Mouse (Mus musculus): ENCODE data around the gene Scyl1.
"Not testable (repeated sequence)": the region's sequence is repeated elsewhere in the genome, so short reads cannot be mapped to it uniquely, and the experiment has no call there.

Scyl1 gene

GRCm38 (mm10) chr19:5770925-5771860 is at the start of gene Scyl1:
Gene Scyl1 (minus strand): TSS chr19:5771419.
- in situ Hi-C loops (cut with MboI; ENCODE audit: low sequenced_read_pairs), result no loop called here

- in situ Hi-C loops (cut with MboI; ENCODE audit: low sequenced_read_pairs), result no loop called here
These were observed 48.3 kb upstream of the Scyl1 start for GRCm38 (mm10) chr19:5819549-5819948.

GRCm38 (mm10) chr19:5818590-5818977 is 47.4 kb upstream of the Scyl1 start:
- in situ Hi-C loops (cut with MboI; ENCODE audit: low sequenced_read_pairs), result no loop called here

- in situ Hi-C loops (cut with MboI; ENCODE audit: low sequenced_read_pairs), result no loop called here
These were observed 46.7 kb upstream of the Scyl1 start for GRCm38 (mm10) chr19:5817703-5818589.

- in situ Hi-C loops (cut with MboI; ENCODE audit: low sequenced_read_pairs), result no loop called here
These were observed 44.7 kb upstream of the Scyl1 start for GRCm38 (mm10) chr19:5815928-5816327.

GRCm38 (mm10) chr19:5815010-5815409 is 43.8 kb upstream of the Scyl1 start:
- in situ Hi-C loops (cut with MboI; ENCODE audit: low sequenced_read_pairs), result no loop called here

GRCm38 (mm10) chr19:5814048-5814447 is 42.8 kb upstream of the Scyl1 start:
- in situ Hi-C loops (cut with MboI; ENCODE audit: low sequenced_read_pairs), result not testable (repeated sequence)

- in situ Hi-C loops (cut with MboI; ENCODE audit: low sequenced_read_pairs), result no loop called here
These were observed 42.3 kb upstream of the Scyl1 start for GRCm38 (mm10) chr19:5813567-5813966.

GRCm38 (mm10) chr19:5811771-5812504 is 40.7 kb upstream of the Scyl1 start:
- in situ Hi-C loops (cut with MboI; ENCODE audit: low sequenced_read_pairs), result no loop called here

GRCm38 (mm10) chr19:5810840-5811563 is 39.8 kb upstream of the Scyl1 start:
- in situ Hi-C loops (cut with MboI; ENCODE audit: low sequenced_read_pairs), result no loop called here

- in situ Hi-C loops (cut with MboI; ENCODE audit: low sequenced_read_pairs), result no loop called here
These were observed 39.1 kb upstream of the Scyl1 start for GRCm38 (mm10) chr19:5810103-5810839.

GRCm38 (mm10) chr19:5809712-5810089 is 38.5 kb upstream of the Scyl1 start:
- in situ Hi-C loops (cut with MboI; ENCODE audit: low sequenced_read_pairs), result no loop called here

GRCm38 (mm10) chr19:5808955-5809711 is 37.9 kb upstream of the Scyl1 start:
- in situ Hi-C loops (cut with MboI; ENCODE audit: low sequenced_read_pairs), result no loop called here

GRCm38 (mm10) chr19:5807740-5808139 is 36.5 kb upstream of the Scyl1 start:
- in situ Hi-C loops (cut with MboI; ENCODE audit: low sequenced_read_pairs), result no loop called here

- in situ Hi-C loops (cut with MboI; ENCODE audit: low sequenced_read_pairs), result no loop called here
These were observed 35.6 kb upstream of the Scyl1 start for GRCm38 (mm10) chr19:5806809-5807205.

- in situ Hi-C loops (cut with MboI; ENCODE audit: low sequenced_read_pairs), result no loop called here
These were observed 35.0 kb upstream of the Scyl1 start for GRCm38 (mm10) chr19:5806051-5806808.

- in situ Hi-C loops (cut with MboI; ENCODE audit: low sequenced_read_pairs), result no loop called here
These were observed 33.2 kb upstream of the Scyl1 start for GRCm38 (mm10) chr19:5804371-5804899.

- in situ Hi-C loops (cut with MboI; ENCODE audit: low sequenced_read_pairs), result no loop called here
These were observed 32.7 kb upstream of the Scyl1 start for GRCm38 (mm10) chr19:5803881-5804279.
